Comparison of ENCODE assay signal across 24 mouse cellular contexts in genomic region chr12:104636474-104636873, GRCm38 (mm10).
DNase-seq lines count a peak whose midpoint lies in the region; ATAC-seq lines count a peak whose summit lies in the region.
"Had no signal": no experiment of that assay in that cellular context is flagged by ENCODE, and none has a peak within 500 bp of the region (broad histone marks: within the 10 kb centered on the region; RNA-seq: fewer than 3 reads in every experiment).

No protein-coding gene starts in this region.

- H3K27ac ChIP-seq in kidney, embryonic 16.5 days (ENCODE audit: low read length), result no peak overlapping the region
- peak overlapping the region; percentile 44; the same call in 1 of the 2 replicates for H3K27ac ChIP-seq in embryonic facial prominence, embryonic 11.5 days (replicated peaks; ENCODE audit: low read depth, low read length)
- peak overlapping the region; percentile 29; the same call in 1 of the 2 replicates for H3K27ac ChIP-seq in limb, embryonic 12.5 days
- H3K27ac ChIP-seq: forebrain, embryonic 15.5 days; hindbrain, embryonic 14.5 days; layer of hippocampus, adult 2 months; left cerebral cortex, adult 2 months; midbrain, embryonic 12.5 days; stomach, embryonic 15.5 days had no signal

- 0 out of 2 replicates have a peak overlapping the region, but pooled peaks have one; percentile 4 for H3K4me3 ChIP-seq in kidney, embryonic 16.5 days (ENCODE audit: low read length)
- H3K4me3 ChIP-seq in embryonic facial prominence, embryonic 11.5 days (ENCODE audit: low read depth, low read length), result no peak overlapping the region
- H3K4me3 ChIP-seq in limb, embryonic 12.5 days (replicated peaks), result 0 out of 2 replicates have a peak overlapping the region, but pooled peaks have one; percentile 7
- H3K4me3 ChIP-seq: forebrain, embryonic 15.5 days; layer of hippocampus, adult 2 months; left cerebral cortex, adult 2 months; midbrain, embryonic 12.5 days; stomach, embryonic 15.5 days had no signal

- H3K4me2 ChIP-seq in kidney, embryonic 16.5 days (replicated peaks; ENCODE audit: low read depth, low read length), result peak overlapping the region; percentile 46
- no peak overlapping the region for H3K4me2 ChIP-seq in embryonic facial prominence, embryonic 11.5 days (ENCODE audit: low read depth, low read length)
- peak overlapping the region; percentile 42 for H3K4me2 ChIP-seq in limb, embryonic 12.5 days
- H3K4me2 ChIP-seq: stomach, embryonic 15.5 days had no signal

- DNase-seq in embryo, embryonic 10.5 days (ENCODE audit: low spot score), result peak; percentile 23
- DNase-seq in embryo, embryonic 11 days, result no peak
- no peak for DNase-seq in kidney, postnatal 14 days
- no peak for DNase-seq in embryonic facial prominence, embryonic 11.5 days (ENCODE audit: low spot score)
- DNase-seq in MN1 (ENCODE audit: low spot score), result no peak
- DNase-seq in heart, postnatal 36 days, result no peak
- DNase-seq: adrenal gland, postnatal 14 days; cerebellum, adult 11 months; cerebellum, adult 9-10 months; cerebellum, postnatal 36 days; kidney, postnatal 25 days; lung, postnatal 36 days; right cerebral cortex, postnatal 25 days had no signal

- H3K9me3 ChIP-seq in kidney, embryonic 16.5 days (ENCODE audit: low read length), result no peaks in the 10 kb centered on the region
- no peaks in the 10 kb centered on the region for H3K9me3 ChIP-seq in embryonic facial prominence, embryonic 11.5 days (replicated peaks; ENCODE audit: control insufficient read depth, low read length)
- H3K9me3 ChIP-seq in limb, embryonic 12.5 days, result peaks cover 6% of the 10 kb centered on the region; the same call in 1 of the 2 replicates
- H3K9me3 ChIP-seq: forebrain, embryonic 15.5 days; midbrain, embryonic 12.5 days; stomach, embryonic 15.5 days had no signal

- no peak overlapping the region for H3K9ac ChIP-seq in kidney, embryonic 16.5 days (replicated peaks; ENCODE audit: low read length)
- no peak overlapping the region for H3K9ac ChIP-seq in embryonic facial prominence, embryonic 11.5 days (replicated peaks; ENCODE audit: low read length)
- H3K9ac ChIP-seq in limb, embryonic 12.5 days (replicated peaks), result no peak overlapping the region
- H3K9ac ChIP-seq: forebrain, embryonic 15.5 days; hindbrain, embryonic 14.5 days; midbrain, embryonic 12.5 days; stomach, embryonic 15.5 days had no signal

- WGBS in kidney, embryonic 16.5 days, result 16% methylated on average over 12 of the region's 12 CpGs
- WGBS in embryonic facial prominence, embryonic 11.5 days, result 40% methylated on average over 12 of the region's 12 CpGs
- WGBS in limb, embryonic 12.5 days, result 20% methylated on average over 12 of the region's 12 CpGs

- intact Hi-C loops in heart, postnatal 36 days (cut with DNase I), result no loop called here

- ATAC-seq in kidney, embryonic 16.5 days (ENCODE audit: low FRiP score, low TSS enrichment), result no peak
- no peak for ATAC-seq in embryonic facial prominence, embryonic 11.5 days (replicated peaks; ENCODE audit: insufficient number of reproducible peaks, low FRiP score, low TSS enrichment, low read depth)
- peak; percentile 53; the same call in 1 of the 2 replicates for ATAC-seq in limb, embryonic 12.5 days (ENCODE audit: insufficient number of reproducible peaks, insufficient read depth, low FRiP score, low TSS enrichment, low read depth)
- ATAC-seq: intestine, postnatal 0 days; Patski had no signal

- peaks cover 22% of the 10 kb centered on the region for H3K4me1 ChIP-seq in kidney, embryonic 16.5 days (ENCODE audit: insufficient read depth, low read length)
- H3K4me1 ChIP-seq in embryonic facial prominence, embryonic 11.5 days (ENCODE audit: control insufficient read depth, insufficient read depth, low read length), result peaks cover 2% of the 10 kb centered on the region; the same call in 1 of the 2 replicates
- H3K4me1 ChIP-seq in limb, embryonic 12.5 days (replicated peaks), result peaks cover 46% of the 10 kb centered on the region
- H3K4me1 ChIP-seq: stomach, embryonic 15.5 days had no signal

- H3K36me3 ChIP-seq in kidney, embryonic 16.5 days (ENCODE audit: insufficient read depth, low read length), result no peaks in the 10 kb centered on the region
- H3K36me3 ChIP-seq in embryonic facial prominence, embryonic 11.5 days (replicated peaks; ENCODE audit: control insufficient read depth, insufficient read depth, low read depth, low read length), result no peaks in the 10 kb centered on the region
- no peaks in the 10 kb centered on the region for H3K36me3 ChIP-seq in limb, embryonic 12.5 days
- H3K36me3 ChIP-seq: forebrain, embryonic 15.5 days; G1E; midbrain, embryonic 12.5 days; stomach, embryonic 15.5 days had no signal

- peaks cover 39% of the 10 kb centered on the region for H3K27me3 ChIP-seq in kidney, embryonic 16.5 days (ENCODE audit: insufficient read depth, low read length)
- no peaks in the 10 kb centered on the region for H3K27me3 ChIP-seq in embryonic facial prominence, embryonic 11.5 days (ENCODE audit: control insufficient read depth, insufficient read depth, low read length)
- peaks cover 52% of the 10 kb centered on the region for H3K27me3 ChIP-seq in limb, embryonic 12.5 days
